Mouse (Mus musculus) spleen, postnatal 10 days (tissue): ENCODE results near the gene Slc16a8.

ENCODE experiments used
- DNase-seq, 2 experiments: peaks; one replicate each; pipeline ENCODE4 v3.0.0; 2021 to 2022; ENCODE audit warnings: low spot score in 2 of 2

Gene Slc16a8

GRCm38 (mm10) chr15:79216191-79216590, 38.4 kb downstream of the Slc16a8 start:
- no peak for DNase-seq

DNA sequence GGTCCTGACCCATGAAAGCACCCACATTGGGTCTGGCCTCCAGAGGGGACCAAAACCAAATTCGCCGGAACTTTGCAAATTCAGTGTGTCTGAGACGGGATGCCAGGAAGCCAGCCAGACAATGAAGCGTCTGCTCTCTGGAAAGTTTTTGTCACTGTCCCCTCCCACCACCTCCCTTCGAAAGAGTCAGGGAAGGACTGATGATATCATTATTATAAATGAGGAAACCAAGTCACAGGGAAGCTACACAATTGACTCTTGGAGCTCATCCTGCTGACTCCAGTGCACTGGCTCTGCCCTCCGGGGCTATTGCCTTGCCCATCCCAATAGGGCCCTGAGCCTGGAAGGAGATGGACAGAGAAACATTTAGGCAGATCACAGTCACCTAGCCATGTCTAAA, 41.0 kb downstream of the Slc16a8 start:
- DNase-seq = no peak

DNA sequence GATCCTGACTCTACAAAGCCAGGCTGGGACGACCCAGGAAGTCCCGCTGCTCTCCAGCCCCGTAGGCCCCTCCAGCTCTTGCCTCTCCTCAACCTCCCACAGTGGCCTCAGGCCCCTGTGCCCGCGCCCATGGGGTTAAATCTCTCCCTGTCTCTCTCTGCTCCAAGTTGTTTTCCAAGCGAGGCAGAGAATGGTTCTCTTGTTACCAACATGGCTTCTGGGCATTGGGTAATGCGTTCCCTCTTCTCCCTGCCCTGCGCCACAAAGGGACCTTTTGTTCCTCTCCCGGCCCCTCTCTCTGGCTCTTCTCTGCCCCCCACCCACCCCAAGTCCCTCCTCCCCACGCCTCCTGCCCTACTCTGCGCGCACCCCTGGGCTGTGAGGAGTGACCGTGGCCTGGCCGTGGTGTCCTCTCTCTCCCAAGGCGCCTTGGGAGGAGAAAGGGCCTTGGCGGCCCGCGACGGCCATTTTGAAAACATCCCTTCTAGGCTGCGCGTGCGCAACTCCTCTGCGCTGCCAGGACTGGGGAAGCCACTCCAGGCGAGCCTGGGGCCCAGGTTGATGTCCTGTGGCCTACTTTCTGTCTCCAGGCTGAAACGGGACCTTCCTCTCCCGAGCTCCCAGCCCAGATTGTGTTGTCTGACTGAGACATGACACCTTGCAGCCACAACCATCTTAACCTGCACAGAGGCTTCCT, 41.7 kb downstream of the Slc16a8 start:
- DNase-seq = no peak

DNA sequence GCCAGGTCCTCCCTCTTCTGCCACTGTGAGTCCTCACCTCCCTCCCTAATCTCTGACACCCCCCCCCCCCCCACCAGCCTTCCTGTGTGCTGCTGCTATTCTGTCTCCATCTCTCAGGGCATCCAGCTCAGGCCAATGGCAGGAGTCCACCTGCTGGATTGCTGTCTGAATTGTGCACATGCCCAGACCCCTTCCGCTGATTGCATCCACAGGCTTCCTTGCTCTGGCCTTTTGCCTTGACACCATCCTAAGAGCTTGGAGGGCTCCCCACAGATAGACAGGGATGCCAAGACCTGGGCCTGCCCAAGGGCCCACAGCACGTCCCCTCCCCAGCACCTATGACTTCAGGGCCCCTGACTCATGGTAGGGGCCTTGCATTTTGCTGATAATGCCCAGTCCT, 44.2 kb downstream of the Slc16a8 start:
- DNase-seq = no peak

GRCm38 (mm10) chr15:79208758-79209439, 45.7 kb downstream of the Slc16a8 start:
- peak in 1 of 2 experiments; percentile 47 for DNase-seq

DNA sequence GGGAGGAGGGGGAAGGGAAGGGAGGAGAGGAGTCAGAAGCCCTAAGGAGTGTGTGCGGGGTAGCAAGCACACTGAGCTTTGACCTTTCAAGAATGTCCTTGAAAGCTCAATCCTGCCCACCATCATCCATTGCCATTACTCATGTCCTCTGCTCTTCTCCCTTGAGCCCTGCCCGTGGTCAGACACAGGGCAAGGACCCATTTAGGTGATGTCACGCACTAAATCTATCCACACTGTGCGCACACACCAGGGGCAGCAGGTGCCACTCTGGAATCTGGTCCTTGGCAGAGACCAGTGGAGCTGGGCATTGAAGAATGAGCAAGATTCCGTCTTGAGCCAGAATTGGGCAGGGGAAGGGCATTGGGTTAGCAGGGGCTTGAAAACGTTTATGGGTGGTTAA, 46.4 kb downstream of the Slc16a8 start:
- no peak for DNase-seq

GRCm38 (mm10) chr15:79202575-79202974, 52.0 kb downstream of the Slc16a8 start:
- no peak for DNase-seq

GRCm38 (mm10) chr15:79201491-79202150, 52.9 kb downstream of the Slc16a8 start:
- no peak for DNase-seq
